Mouse (Mus musculus) adrenal gland, adult (tissue): Measurements from ENCODE around the gene Slc22a17.

Experiments used
- DNase-seq, 2 experiments: peaks; one replicate each; pipeline ENCODE4 v3.0.0; 2022 to 2023; ENCODE audit warnings: low spot score in 1 of 2; ENCODE audit not compliant: inconsistent age in 2 of 2

The Slc22a17 gene

GRCm38 (mm10) chr14:54903641-54904040 is 9.3 kb downstream of the Slc22a17 start:
- no peak for DNase-seq

GRCm38 (mm10) chr14:54900383-54900782 is 12.5 kb downstream of the Slc22a17 start:
- DNase-seq = peak; percentile 62 to 92

- peak in 1 of 2 experiments; percentile 64 for DNase-seq
Observed at GRCm38 (mm10) chr14:54897445-54897844, 15.5 kb downstream of the Slc22a17 start.

- DNase-seq = peak; percentile 61 to 86
Observed at GRCm38 (mm10) chr14:54894296-54895151, 18.4 kb downstream of the Slc22a17 start.

GRCm38 (mm10) chr14:54893651-54894181 is 19.2 kb downstream of the Slc22a17 start:
- DNase-seq = peak; percentile 99

- no peak for DNase-seq
Observed at GRCm38 (mm10) chr14:54892200-54892599, 20.7 kb downstream of the Slc22a17 start, which contains the start of gene Pabpn1. Pabpn1 (plus strand) TSS chr14:54892500.

- DNase-seq = peak; percentile 33 to 43
Observed at GRCm38 (mm10) chr14:54885309-54885708, 27.6 kb downstream of the Slc22a17 start.

GRCm38 (mm10) chr14:54884022-54884712 is 28.8 kb downstream of the Slc22a17 start:
- DNase-seq = peak; percentile 37 to 62

GRCm38 (mm10) chr14:54883154-54884021 is 29.5 kb downstream of the Slc22a17 start, which contains the start of the genes Bcl2l2 and Gm20521:
Bcl2l2 (plus strand) TSS chr14:54883377.
Gm20521 (plus strand) TSS chr14:54883441.
- peak; percentile 90 to 96 for DNase-seq

- peak; percentile 86 to 95 for DNase-seq
Observed at GRCm38 (mm10) chr14:54877048-54877715, 35.8 kb downstream of the Slc22a17 start, which contains the start of gene Ppp1r3e. Ppp1r3e (minus strand) TSS chr14:54877550.

- peak; percentile 96 to 98 for DNase-seq
Observed at GRCm38 (mm10) chr14:54876539-54877047, 36.3 kb downstream of the Slc22a17 start.

- DNase-seq = no peak
Observed at GRCm38 (mm10) chr14:54875844-54876538, 36.9 kb downstream of the Slc22a17 start.

- no peak for DNase-seq
Observed at GRCm38 (mm10) chr14:54874165-54874564, 38.8 kb downstream of the Slc22a17 start.

- no peak for DNase-seq
Observed at GRCm38 (mm10) chr14:54870861-54871260, 42.1 kb downstream of the Slc22a17 start, which contains the start of gene Homez. Homez (minus strand) TSS chr14:54870961.

- no peak for DNase-seq
Observed at GRCm38 (mm10) chr14:54868026-54868425, 44.9 kb downstream of the Slc22a17 start.

GRCm38 (mm10) chr14:54866936-54867335 is 46.0 kb downstream of the Slc22a17 start:
- no peak for DNase-seq

GRCm38 (mm10) chr14:54866268-54866667 is 46.7 kb downstream of the Slc22a17 start:
- DNase-seq = no peak

- no peak for DNase-seq
Observed at GRCm38 (mm10) chr14:54865626-54866025, 47.3 kb downstream of the Slc22a17 start.
